Mouse (Mus musculus): ENCODE results near the gene Tmem179b. TPM values are rescaled to one million over a fixed set of nuclear protein-coding genes. Genes with fewer than 3 reads are reported as not detected.

The Tmem179b gene
- polyA plus RNA-seq, 1 experiment from 2014 or later = 81.7 TPM

- no peak overlapping the region for H3K4me3 ChIP-seq
- H3K4me2 ChIP-seq = no peak overlapping the region
- no peak overlapping the region for H3K9ac ChIP-seq
- peaks cover 39% of the 10 kb centered on the region for H3K36me3 ChIP-seq
- WGBS = 88% methylated on average over 11 of the region's 11 CpGs
- ATAC-seq (ENCODE audit: insufficient number of reproducible peaks, low FRiP score, low TSS enrichment, low read depth) = no peak
- peaks cover 8% of the 10 kb centered on the region; the same call in 1 of the 2 replicates for H3K4me1 ChIP-seq
- H3K27ac ChIP-seq = no peak overlapping the region
- no peaks in the 10 kb centered on the region for H3K27me3 ChIP-seq
- H3K9me3 ChIP-seq = no peaks in the 10 kb centered on the region
These were observed 29.8 kb upstream of the Tmem179b start for GRCm38 (mm10) chr19:8803879-8804660.

GRCm38 (mm10) chr19:8803204-8803780, 29.0 kb upstream of the Tmem179b start:
- Histone ChIP-seq H3K9me3 (no peaks in the 10 kb centered on the region), H3K4me2 (peak overlapping the region; percentile 59), H3K36me3 (peaks cover 34% of the 10 kb centered on the region), H3K27ac (peak overlapping the region; percentile 92; the same call in 1 of the 2 replicates), H3K4me1 (peaks cover 8% of the 10 kb centered on the region; the same call in 1 of the 2 replicates), H3K4me3 (peak overlapping the region; percentile 68; the same call in 1 of the 2 replicates), H3K27me3 (no peaks in the 10 kb centered on the region), H3K9ac (no peak overlapping the region)
- WGBS = 90% methylated on average over 9 of the region's 9 CpGs
- no peak for ATAC-seq (ENCODE audit: insufficient number of reproducible peaks, low FRiP score, low TSS enrichment, low read depth)

GRCm38 (mm10) chr19:8802130-8802821, 28.0 kb upstream of the Tmem179b start, which contains the start of gene Zbtb3:
Gene Zbtb3 (plus strand): TSS chr19:8802555.
- Histone ChIP-seq H3K27ac (peak within 1 kb of the TSS; percentile 92), H3K27me3 (no peaks in the 10 kb centered on the region), H3K4me1 (peaks cover 14% of the 10 kb centered on the region), H3K9ac (0 out of 2 replicates have a peak within 1 kb of the TSS, but pooled peaks have one; percentile 11), H3K36me3 (peaks cover 29% of the 10 kb centered on the region), H3K9me3 (no peaks in the 10 kb centered on the region), H3K4me3 (peak within 1 kb of the TSS; percentile 68), H3K4me2 (peak within 1 kb of the TSS; percentile 59)
- WGBS = under 1% methylated on average over 30 of the region's 30 CpGs
- ATAC-seq (ENCODE audit: insufficient number of reproducible peaks, low FRiP score, low TSS enrichment, low read depth) = peak; percentile 97

- H3K27me3 ChIP-seq = no peaks in the 10 kb centered on the region
- peaks cover 21% of the 10 kb centered on the region for H3K36me3 ChIP-seq
- no peak for ATAC-seq (ENCODE audit: insufficient number of reproducible peaks, low FRiP score, low TSS enrichment, low read depth)
- no peak overlapping the region for H3K9ac ChIP-seq
- H3K4me2 ChIP-seq = peak overlapping the region; percentile 67
- H3K4me3 ChIP-seq = peak overlapping the region; percentile 58
- H3K4me1 ChIP-seq = peaks cover 20% of the 10 kb centered on the region
- no peaks in the 10 kb centered on the region for H3K9me3 ChIP-seq
- peak overlapping the region; percentile 75; the same call in 1 of the 2 replicates for H3K27ac ChIP-seq
These were observed 24.7 kb upstream of the Tmem179b start for GRCm38 (mm10) chr19:8798947-8799315.

GRCm38 (mm10) chr19:8798264-8798946, 24.1 kb upstream of the Tmem179b start, which contains the start of gene Polr2g:
Gene Polr2g (minus strand): TSS chr19:8798577.
- no peaks in the 10 kb centered on the region for H3K9me3 ChIP-seq
- H3K27ac ChIP-seq = peak within 1 kb of the TSS; percentile 75
- no peaks in the 10 kb centered on the region for H3K27me3 ChIP-seq
- peak within 1 kb of the TSS; percentile 64 for H3K9ac ChIP-seq
- H3K36me3 ChIP-seq = peaks cover 26% of the 10 kb centered on the region
- WGBS = under 1% methylated on average over 25 of the region's 25 CpGs
- H3K4me1 ChIP-seq = peaks cover 20% of the 10 kb centered on the region
- peak; percentile 77 for ATAC-seq (ENCODE audit: insufficient number of reproducible peaks, low FRiP score, low TSS enrichment, low read depth)
- peak within 1 kb of the TSS; percentile 67 for H3K4me2 ChIP-seq
- peak within 1 kb of the TSS; percentile 58 for H3K4me3 ChIP-seq

- H3K27ac ChIP-seq = no peak overlapping the region
- no peak overlapping the region for H3K4me2 ChIP-seq
- H3K4me1 ChIP-seq = peaks cover 9% of the 10 kb centered on the region
- no peak overlapping the region for H3K9ac ChIP-seq
- peaks cover 33% of the 10 kb centered on the region for H3K36me3 ChIP-seq
- H3K27me3 ChIP-seq = no peaks in the 10 kb centered on the region
- H3K9me3 ChIP-seq = no peaks in the 10 kb centered on the region
- no peak for ATAC-seq (ENCODE audit: insufficient number of reproducible peaks, low FRiP score, low TSS enrichment, low read depth)
- 81% methylated on average over 7 of the region's 7 CpGs for WGBS
- H3K4me3 ChIP-seq = no peak overlapping the region
These were observed 15.9 kb upstream of the Tmem179b start for GRCm38 (mm10) chr19:8790171-8790570.

GRCm38 (mm10) chr19:8789171-8789570, 14.9 kb upstream of the Tmem179b start:
- H3K4me3 ChIP-seq = no peak overlapping the region
- no peak overlapping the region for H3K27ac ChIP-seq
- ATAC-seq (ENCODE audit: insufficient number of reproducible peaks, low FRiP score, low TSS enrichment, low read depth) = no peak
- H3K27me3 ChIP-seq = no peaks in the 10 kb centered on the region
- peaks cover 24% of the 10 kb centered on the region for H3K36me3 ChIP-seq
- peaks cover 13% of the 10 kb centered on the region for H3K4me1 ChIP-seq
- H3K9me3 ChIP-seq = no peaks in the 10 kb centered on the region
- H3K4me2 ChIP-seq = no peak overlapping the region
- no peak overlapping the region for H3K9ac ChIP-seq
- whole genome bisulfite sequencing = 47% methylated on average over 1 of the region's 1 CpGs

- peaks cover 13% of the 10 kb centered on the region for H3K4me1 ChIP-seq
- peaks cover 24% of the 10 kb centered on the region for H3K36me3 ChIP-seq
- H3K9ac ChIP-seq = no peak overlapping the region
- ATAC-seq (ENCODE audit: insufficient number of reproducible peaks, low FRiP score, low TSS enrichment, low read depth) = no peak
- H3K27ac ChIP-seq = no peak overlapping the region
- no peaks in the 10 kb centered on the region for H3K9me3 ChIP-seq
- no peak overlapping the region for H3K4me2 ChIP-seq
- H3K4me3 ChIP-seq = no peak overlapping the region
- 21% methylated on average over 3 of the region's 3 CpGs for WGBS
- H3K27me3 ChIP-seq = no peaks in the 10 kb centered on the region
These were observed 14.3 kb upstream of the Tmem179b start for GRCm38 (mm10) chr19:8788521-8788920.

- peak within 1 kb of the TSS; percentile 74 for H3K4me2 ChIP-seq
These were observed 11.9 kb upstream of the Tmem179b start, which contains the start of gene Taf6l for GRCm38 (mm10) chr19:8786008-8786781. Gene Taf6l (minus strand): TSS chr19:8786417.

GRCm38 (mm10) chr19:8774951-8775421, 719 bp upstream of the Tmem179b start:
- H3K36me3 ChIP-seq = peaks cover 36% of the 10 kb centered on the region
- peaks cover 28% of the 10 kb centered on the region for H3K4me1 ChIP-seq
- peak overlapping the region; percentile 75 for H3K4me3 ChIP-seq
- ATAC-seq (ENCODE audit: insufficient number of reproducible peaks, low FRiP score, low TSS enrichment, low read depth) = no peak; the same call in 1 of the 2 replicates
- peak overlapping the region; percentile 99 for H3K27ac ChIP-seq
- H3K4me2 ChIP-seq = peak overlapping the region; percentile 88
- no peaks in the 10 kb centered on the region for H3K27me3 ChIP-seq
- 3% methylated on average over 20 of the region's 20 CpGs for WGBS
- no peaks in the 10 kb centered on the region for H3K9me3 ChIP-seq
- peak overlapping the region; percentile 91 for H3K9ac ChIP-seq

More at GRCm38 (mm10) chr19:8786008-8786781, 11.9 kb upstream of the Tmem179b start, which contains the start of gene Taf6l:
- H3K4me1 ChIP-seq = peaks cover 13% of the 10 kb centered on the region
- peak within 1 kb of the TSS; percentile 90 for H3K27ac ChIP-seq
- peaks cover 33% of the 10 kb centered on the region for H3K36me3 ChIP-seq
- WGBS = under 1% methylated on average over 32 of the region's 32 CpGs
- peak within 1 kb of the TSS; percentile 73 for H3K9ac ChIP-seq
- peak within 1 kb of the TSS; percentile 87 for H3K4me3 ChIP-seq
- H3K9me3 ChIP-seq = no peaks in the 10 kb centered on the region
- no peaks in the 10 kb centered on the region for H3K27me3 ChIP-seq
- ATAC-seq (ENCODE audit: insufficient number of reproducible peaks, low FRiP score, low TSS enrichment, low read depth) = peak; percentile 97
